Mouse (Mus musculus): ENCODE data around the gene Olfr1396. TPM values are rescaled to one million over a fixed set of nuclear protein-coding genes. Genes with fewer than 3 reads are reported as not detected.
"Not testable (repeated sequence)": the region's sequence is repeated elsewhere in the genome, so short reads cannot be mapped to it uniquely, and the experiment has no call there.

Olfr1396 gene
- polyA plus RNA-seq, 1 experiment = not detected

GRCm38 (mm10) chr11:49060061-49060460 lies 54.6 kb downstream of the Olfr1396 start:
- DNase-seq (ENCODE audit: extremely low spot score in 1 of 2, low spot score in 1 of 2) = not testable (repeated sequence)

Other genes starting within 250 kb of the Olfr1396 start
- 12.1 and 12.7 TPM in 2 replicates for gene Irgm1, start 243.2 kb downstream of the Olfr1396 start, polyA plus RNA-seq (2012; rRNA removed)
- 0.13 and 0.18 TPM in 2 replicates for gene Gm5431, start 212.7 kb downstream of the Olfr1396 start, polyA plus RNA-seq (2012; rRNA removed)
- 0.90 and 1.5 TPM in 2 replicates for gene Psme2b, start 168.7 kb downstream of the Olfr1396 start, polyA plus RNA-seq (2012; rRNA removed)
- 0.10 and 0.11 TPM in 2 replicates for gene Olfr56, start 136.0 kb downstream of the Olfr1396 start, polyA plus RNA-seq (2012; rRNA removed)
- 0.42 and 0.64 TPM in 2 replicates for gene 9930111J21Rik1, start 135.5 kb downstream of the Olfr1396 start, polyA plus RNA-seq (2012; rRNA removed)
- 0.08 and 0.12 TPM in 2 replicates for gene Gm12185, start 122.6 kb downstream of the Olfr1396 start, polyA plus RNA-seq (2012; rRNA removed)
- 1.3 and 1.8 TPM in 2 replicates for gene Tgtp1, start 120.7 kb downstream of the Olfr1396 start, polyA plus RNA-seq (2012; rRNA removed)
- gene 9930111J21Rik2, start 63.6 kb downstream of the Olfr1396 start, polyA plus RNA-seq (2012; rRNA removed) = 1.3 TPM in 2 replicates
- 1.4 and 1.6 TPM in 2 replicates for gene Tgtp2, start 50.7 kb downstream of the Olfr1396 start, polyA plus RNA-seq (2012; rRNA removed)
- 1.7 and 2.0 TPM in 2 replicates for gene Ifi47, start 38.3 kb downstream of the Olfr1396 start, polyA plus RNA-seq (2012; rRNA removed)
- 0.04 and 0.11 TPM in 2 replicates for gene Olfr1395, start 27.4 kb upstream of the Olfr1396 start, polyA plus RNA-seq (2012; rRNA removed)
- not detected in 2 replicates for gene Olfr1394, start 39.5 kb upstream of the Olfr1396 start, polyA plus RNA-seq (2012; rRNA removed)
- gene Btnl9, start 72.3 kb upstream of the Olfr1396 start, polyA plus RNA-seq (2012; rRNA removed) = 0.02 TPM in 1 of 2 replicates, not detected in the other
- gene Zfp62, start 88.4 kb upstream of the Olfr1396 start, polyA plus RNA-seq (2012; rRNA removed) = 24.2 and 26.4 TPM in 2 replicates
- gene Mgat1, start 129.3 kb upstream of the Olfr1396 start, polyA plus RNA-seq (2012; rRNA removed) = 58.5 and 65.0 TPM in 2 replicates
- 0.48 and 0.57 TPM in 2 replicates for gene Olfr1393, start 163.4 kb upstream of the Olfr1396 start, polyA plus RNA-seq (2012; rRNA removed)
- gene Olfr1392, start 170.4 kb upstream of the Olfr1396 start, polyA plus RNA-seq (2012; rRNA removed) = 0.11 and 0.18 TPM in 2 replicates
- not detected in 2 replicates for gene Olfr10, start 189.9 kb upstream of the Olfr1396 start, polyA plus RNA-seq (2012; rRNA removed)
- not detected in 2 replicates for gene Olfr1391, start 207.9 kb upstream of the Olfr1396 start, polyA plus RNA-seq (2012; rRNA removed)
- gene Olfr1390, start 220.3 kb upstream of the Olfr1396 start, polyA plus RNA-seq (2012; rRNA removed) = not detected in 2 replicates